Mouse (Mus musculus) C2C12 (cell line): ENCODE measurements at regions not wholly inside any gene's neighbourhood (a gene's known extent, or its start where the extent isn't known, plus 50 kb on each side); places are given as distances from the start of the nearest gene placed in this dataset.

Experiments used
- H3K27me3 ChIP-seq: one replicate; pipeline ENCODE4 v1.6.1; 2011; ENCODE audit not compliant: control insufficient read depth, insufficient read depth, insufficient read length
- H3K36me3 ChIP-seq: one replicate; pipeline ENCODE4 v1.6.1; 2011; ENCODE audit not compliant: control insufficient read depth, insufficient read depth
- H3K4me3 ChIP-seq: one replicate; pipeline ENCODE4 v1.5.1; 2011; ENCODE audit warnings: mild to moderate bottlenecking, control low read depth; ENCODE audit not compliant: poor library complexity, insufficient read depth, severe bottlenecking
- H3K79me2 ChIP-seq: one replicate; pipeline ENCODE4 v1.6.1; 2011; ENCODE audit not compliant: control insufficient read depth, insufficient read depth
- H3K79me3 ChIP-seq: one replicate; pipeline ENCODE4 v1.6.1; 2011; ENCODE audit warnings: low read depth, control low read depth
- H3ac ChIP-seq: one replicate; pipeline ENCODE3; 2011; ENCODE audit warnings: low read depth; ENCODE audit not compliant: control insufficient read depth, insufficient read length
- CEBPB ChIP-seq: IDR thresholded peaks from one replicate; pipeline ENCODE4 v1.6.1; 2011; ENCODE audit warnings: low read depth, mild to moderate bottlenecking, control low read depth, moderate library complexity
- CTCF ChIP-seq: IDR thresholded peaks from one replicate; pipeline ENCODE4 v1.5.1; 2011; ENCODE audit not compliant: control insufficient read depth, insufficient read depth, insufficient read length
- FOSL1 ChIP-seq: IDR thresholded peaks from one replicate; pipeline ENCODE4 v1.8.0; 2011; ENCODE audit warnings: mild to moderate bottlenecking, low read length; ENCODE audit not compliant: poor library complexity, insufficient read depth, severe bottlenecking
- MAX ChIP-seq: IDR thresholded peaks from one replicate; pipeline ENCODE4 v1.6.1; 2011; ENCODE audit warnings: mild to moderate bottlenecking, control low read depth
- MYOD1 ChIP-seq: IDR thresholded peaks from one replicate; pipeline ENCODE4 v1.6.1; 2011; ENCODE audit warnings: low read depth; ENCODE audit not compliant: control insufficient read depth, insufficient read length
- MYOG ChIP-seq: IDR thresholded peaks from one replicate; pipeline ENCODE4 v1.6.1; 2011; ENCODE audit not compliant: control insufficient read depth, insufficient read length; ENCODE audit errors: extremely low read depth
- USF1 ChIP-seq: IDR thresholded peaks from one replicate; pipeline ENCODE4 v1.6.1; 2011; ENCODE audit warnings: low read depth, mild to moderate bottlenecking, control low read depth, moderate library complexity

- no peak overlapping the region for H3K4me3 ChIP-seq
- no peak overlapping the region for H3ac ChIP-seq
- TF ChIP-seq MYOD1 (no peak), MAX (no peak), CEBPB (no peak), USF1 (no peak), CTCF (no peak), FOSL1 (no peak), MYOG (no peak)
- no peaks in the 10 kb centered on the region for H3K79me2 ChIP-seq
- H3K79me3 ChIP-seq: no peaks in the 10 kb centered on the region
- H3K36me3 ChIP-seq: no peaks in the 10 kb centered on the region
- no peaks in the 10 kb centered on the region for H3K27me3 ChIP-seq
Observed at GRCm38 (mm10) chr17:85816521-85816920, 128.4 kb upstream of the Six2 start.

DNA sequence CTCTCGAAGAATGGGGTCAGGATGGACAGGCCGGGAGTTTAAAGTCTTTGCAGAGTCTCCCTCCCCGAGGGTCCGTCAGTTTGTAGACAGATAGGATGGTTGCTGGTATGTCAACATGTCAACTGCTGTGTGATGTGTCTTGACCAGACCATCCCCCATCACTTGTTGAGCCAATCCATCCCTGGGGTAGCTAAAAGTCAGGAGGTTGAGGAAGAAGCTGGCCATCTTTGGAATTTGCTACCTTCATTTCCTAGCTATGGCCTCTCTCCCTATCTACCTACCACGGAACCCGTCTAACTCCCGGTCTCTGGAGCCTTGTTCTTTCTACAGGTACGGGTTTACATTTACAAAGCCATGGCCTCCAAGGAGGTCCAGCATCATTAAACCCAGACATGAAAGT lies 128.0 kb upstream of the Six2 start:
- Histone ChIP-seq H3K79me2 (no peaks in the 10 kb centered on the region), H3K36me3 (no peaks in the 10 kb centered on the region), H3ac (no peak overlapping the region), H3K27me3 (no peaks in the 10 kb centered on the region), H3K79me3 (no peaks in the 10 kb centered on the region), H3K4me3 (no peak overlapping the region)
- TF ChIP-seq MYOG (no peak), CEBPB (no peak)

- H3K4me3 ChIP-seq: no peak overlapping the region
- TF ChIP-seq MYOD1 (no peak), CTCF (no peak), USF1 (no peak), MAX (no peak), FOSL1 (no peak), CEBPB (no peak), MYOG (no peak)
- no peaks in the 10 kb centered on the region for H3K79me2 ChIP-seq
- H3K27me3 ChIP-seq: no peaks in the 10 kb centered on the region
- H3K79me3 ChIP-seq: no peaks in the 10 kb centered on the region
- no peaks in the 10 kb centered on the region for H3K36me3 ChIP-seq
- H3ac ChIP-seq: no peak overlapping the region
Observed at GRCm38 (mm10) chr17:85808580-85808979, 120.5 kb upstream of the Six2 start.

- no peaks in the 10 kb centered on the region for H3K27me3 ChIP-seq
Observed at GRCm38 (mm10) chr17:85805726-85806359, 117.8 kb upstream of the Six2 start.

GRCm38 (mm10) chr17:85804631-85805030 lies 116.6 kb upstream of the Six2 start:
- H3K79me3 ChIP-seq: no peaks in the 10 kb centered on the region
- peaks cover 4% of the 10 kb centered on the region for H3K27me3 ChIP-seq
- no peaks in the 10 kb centered on the region for H3K79me2 ChIP-seq
- H3ac ChIP-seq: no peak overlapping the region
- no peak overlapping the region for H3K4me3 ChIP-seq
- TF ChIP-seq USF1: no peak
- TF ChIP-seq MYOD1: no peak
- TF ChIP-seq CTCF: no peak
- no peak for TF ChIP-seq MYOG
- H3K36me3 ChIP-seq: no peaks in the 10 kb centered on the region

More at GRCm38 (mm10) chr17:85805726-85806359, 117.8 kb upstream of the Six2 start:
- Histone ChIP-seq H3ac (no peak overlapping the region), H3K79me3 (no peaks in the 10 kb centered on the region), H3K4me3 (no peak overlapping the region), H3K79me2 (no peaks in the 10 kb centered on the region), H3K36me3 (no peaks in the 10 kb centered on the region)
- TF ChIP-seq MYOG (no peak), CEBPB (no peak), USF1 (no peak), MYOD1 (no peak), CTCF (no peak), FOSL1 (no peak), MAX (no peak)

- no peak overlapping the region for H3K4me3 ChIP-seq
- no peaks in the 10 kb centered on the region for H3K79me2 ChIP-seq
- no peak overlapping the region for H3ac ChIP-seq
Observed at GRCm38 (mm10) chr17:85801734-85802133, 113.7 kb upstream of the Six2 start.

More at GRCm38 (mm10) chr17:85801734-85802133, 113.7 kb upstream of the Six2 start:
- TF ChIP-seq MAX: no peak
- TF ChIP-seq FOSL1: no peak
- TF ChIP-seq MYOD1: no peak
- no peak for TF ChIP-seq USF1
- no peak for TF ChIP-seq MYOG
- TF ChIP-seq CTCF: no peak
- no peak for TF ChIP-seq CEBPB
- Histone ChIP-seq H3K27me3 (peaks cover 4% of the 10 kb centered on the region), H3K79me3 (no peaks in the 10 kb centered on the region), H3K36me3 (no peaks in the 10 kb centered on the region)
